Mouse (Mus musculus) ES-E14 (cell line): ENCODE data around the gene C1qtnf5. TPM values are rescaled to one million over a fixed set of nuclear protein-coding genes. Genes with fewer than 3 reads are reported as not detected.

ENCODE experiments used
- DNase-seq: peaks from one replicate; pipeline ENCODE4 v3.0.0-alpha.2; 2013; ENCODE audit warnings: low read depth, low spot score
- H3K27ac ChIP-seq: 2 replicates; pipeline ENCODE4 v1.5.1; 2012; ENCODE audit warnings: low read depth, mild to moderate bottlenecking, low read length, moderate library complexity, mixed read lengths; ENCODE audit not compliant: poor library complexity, insufficient read depth, severe bottlenecking
- H3K36me3 ChIP-seq: 2 replicates; pipeline ENCODE4 v1.6.1; 2012; ENCODE audit warnings: mild to moderate bottlenecking, low read length, moderate library complexity, mixed read lengths; ENCODE audit not compliant: control insufficient read depth, poor library complexity, insufficient read depth, severe bottlenecking
- H3K4me1 ChIP-seq, 2 experiments: fragments of 150-350 bp in 1 of 2; sonication (generic) in 1 of 2; 2 replicates each; pipeline ENCODE4 v1.6.1; 2012; ENCODE audit warnings: low read length in 2 of 2, mild to moderate bottlenecking in 1 of 2, mixed read lengths in 1 of 2; ENCODE audit not compliant: control insufficient read depth in 2 of 2, insufficient read depth in 2 of 2, poor library complexity in 1 of 2
- H3K4me3 ChIP-seq, 2 experiments: fragments of 150-350 bp in 1 of 2; sonication (generic) in 1 of 2; 2 replicates each; pipeline ENCODE4 v1.5.1; 2012; ENCODE audit warnings: low read length in 2 of 2, low read depth in 1 of 2, mild to moderate bottlenecking in 1 of 2, mixed read lengths in 1 of 2; ENCODE audit not compliant: insufficient read depth in 1 of 2, poor library complexity in 1 of 2, severe bottlenecking in 1 of 2
- H3K9ac ChIP-seq: 2 replicates; pipeline ENCODE4 v1.6.1; 2012; ENCODE audit warnings: low read depth, mild to moderate bottlenecking, low read length, mixed read lengths; ENCODE audit not compliant: poor library complexity, insufficient read depth, severe bottlenecking
- H3K9me3 ChIP-seq: fragments of 150-350 bp; sonication (generic); 2 replicates; pipeline ENCODE4 v1.6.1; 2012; ENCODE audit warnings: low read depth, mild to moderate bottlenecking, low read length; ENCODE audit not compliant: control insufficient read depth, insufficient read depth
- CHD2 ChIP-seq: IDR thresholded peaks from 2 replicates; pipeline ENCODE4 v1.6.1; 2014; ENCODE audit warnings: mild to moderate bottlenecking, low read depth, low read length, inconsistent platforms
- HCFC1 ChIP-seq: IDR thresholded peaks from 2 replicates; pipeline ENCODE4 v1.6.1; 2012; ENCODE audit warnings: low read length, inconsistent platforms, borderline replicate concordance; ENCODE audit not compliant: insufficient read depth
- MAFK ChIP-seq: IDR thresholded peaks from 2 replicates; pipeline ENCODE4 v1.6.1; 2014; ENCODE audit warnings: mild to moderate bottlenecking, low read depth, low read length, inconsistent platforms; ENCODE audit not compliant: insufficient read depth
- ZC3H11A ChIP-seq: IDR thresholded peaks from 2 replicates; pipeline ENCODE4 v1.6.1; 2012; ENCODE audit warnings: low read depth, mild to moderate bottlenecking, inconsistent platforms, low read length, borderline replicate concordance
- ZNF384 ChIP-seq: IDR thresholded peaks from 2 replicates; pipeline ENCODE4 v1.6.1; 2012; ENCODE audit warnings: low read depth, low read length, inconsistent platforms
- in situ Hi-C, 2 experiments: fragments of 600-800 bp; cut with MboI; formaldehyde crosslinking; loops; one replicate each; pipeline ENCODE4 v1.15.1; 2025; ENCODE audit warnings: low sequenced_read_pairs in 2 of 2, inconsistent platforms in 1 of 2; ENCODE audit not compliant: unreplicated experiment in 2 of 2
- total RNA-seq: library from RNA; depleted of rRNA; stranded (reverse); fragments of 300-350 nt; gene quantifications from 2 replicates; pipeline ENCODE4 v1.2.3, GENCODE M21; 2012

The C1qtnf5 gene
- total RNA-seq, 1 experiment = 1.6 TPM

GRCm38 (mm10) chr9:44077266-44077910 is 29.7 kb upstream of the C1qtnf5 start:
- Histone ChIP-seq H3K36me3 (no peaks in the 10 kb centered on the region), H3K9me3 (no peaks in the 10 kb centered on the region), H3K4me1 (peaks cover 0 to 6% of the 10 kb centered on the region in 2 experiments; a peak in 1 of 4 replicates), H3K27ac (no peak overlapping the region), H3K4me3 (no peak overlapping the region), H3K9ac (no peak overlapping the region)
- DNase-seq = no peak
- TF ChIP-seq ZNF384 = no peak
- TF ChIP-seq ZC3H11A = no peak
- TF ChIP-seq CHD2 = no peak
- TF ChIP-seq HCFC1 = no peak
- in situ Hi-C loops = no loop called here

- no peak overlapping the region for H3K9ac ChIP-seq
- no peaks in the 10 kb centered on the region for H3K36me3 ChIP-seq
- H3K4me3 ChIP-seq = no peak overlapping the region
- no peak for DNase-seq
- H3K4me1 ChIP-seq = peaks cover 0 to 6% of the 10 kb centered on the region in 2 experiments; a peak in 1 of 4 replicates
- TF ChIP-seq MAFK (no peak), HCFC1 (no peak), CHD2 (no peak), ZC3H11A (no peak), ZNF384 (no peak)
- in situ Hi-C loops = no loop called here
- H3K9me3 ChIP-seq = no peaks in the 10 kb centered on the region
- H3K27ac ChIP-seq = no peak overlapping the region
These were observed 28.8 kb upstream of the C1qtnf5 start for GRCm38 (mm10) chr9:44078136-44078797.

- H3K27ac ChIP-seq = no peak overlapping the region
- H3K9ac ChIP-seq = no peak overlapping the region
- in situ Hi-C loops = no loop called here
- no peaks in the 10 kb centered on the region for H3K36me3 ChIP-seq
- H3K4me1 ChIP-seq = peaks cover 2 to 10% of the 10 kb centered on the region in 2 experiments; a peak in 2 of 4 replicates
- H3K4me3 ChIP-seq = no peak overlapping the region
- TF ChIP-seq MAFK (0 out of 2 replicates have a peak, but pooled peaks have one; percentile 24), ZC3H11A (no peak), ZNF384 (no peak), HCFC1 (no peak)
- H3K9me3 ChIP-seq = no peaks in the 10 kb centered on the region
- no peak for DNase-seq
These were observed 27.9 kb upstream of the C1qtnf5 start for GRCm38 (mm10) chr9:44078955-44079756.

DNA sequence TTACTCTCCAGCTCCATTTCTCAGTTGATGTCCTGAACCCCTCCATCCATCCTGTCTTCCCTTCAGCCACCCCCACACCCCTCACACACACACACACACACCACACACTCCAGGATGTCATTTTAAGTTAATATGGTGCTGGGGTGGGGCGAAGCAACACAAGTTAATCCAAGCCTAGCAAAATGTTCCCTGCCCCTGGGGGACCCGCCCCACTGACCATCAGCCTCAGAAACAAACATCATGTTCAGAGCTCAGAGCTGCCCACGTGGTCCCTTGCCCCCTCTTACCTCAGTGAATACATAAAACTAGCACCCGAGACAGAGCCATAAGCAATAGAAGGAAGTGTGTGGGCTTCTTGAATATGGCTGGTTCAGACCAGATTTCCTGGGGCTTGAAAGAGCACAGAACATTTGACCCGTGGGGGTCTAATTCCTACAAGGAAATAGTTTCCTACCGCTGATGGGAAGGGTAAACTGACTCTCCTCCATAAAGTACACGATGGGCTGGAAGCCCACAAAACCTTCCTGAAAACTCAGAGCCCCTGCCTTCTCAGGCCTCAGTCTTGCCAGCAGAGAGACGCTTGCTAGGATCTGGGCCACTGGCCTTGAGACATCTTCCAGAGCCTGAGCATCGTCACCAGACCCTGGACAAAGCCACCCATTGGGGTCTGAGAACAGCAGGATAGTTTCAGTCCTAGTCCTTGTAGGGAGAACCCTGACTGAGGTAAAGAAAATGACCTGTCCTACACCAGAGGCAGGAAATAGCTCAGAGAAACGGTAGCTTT is 26.9 kb upstream of the C1qtnf5 start:
- peaks cover 4 to 10% of the 10 kb centered on the region in 2 experiments; a peak in 2 of 4 replicates for H3K4me1 ChIP-seq

More for the DNA sequence above, 26.9 kb upstream of the C1qtnf5 start:
- in situ Hi-C loops = no loop called here
- Histone ChIP-seq H3K9ac (no peak overlapping the region), H3K4me3 (no peak overlapping the region), H3K36me3 (no peaks in the 10 kb centered on the region), H3K9me3 (no peaks in the 10 kb centered on the region), H3K27ac (no peak overlapping the region)
- TF ChIP-seq ZNF384 (no peak), CHD2 (no peak), ZC3H11A (no peak), MAFK (no peak), HCFC1 (no peak)
- DNase-seq = no peak
